Mouse (Mus musculus): ENCODE data around the gene Ptprm. TPM values are rescaled to one million over a fixed set of nuclear protein-coding genes. Genes with fewer than 3 reads are reported as not detected.

The Ptprm gene
- total RNA-seq, 2 experiments from 2014 or later = 20.0 to 24.5 TPM

DNA sequence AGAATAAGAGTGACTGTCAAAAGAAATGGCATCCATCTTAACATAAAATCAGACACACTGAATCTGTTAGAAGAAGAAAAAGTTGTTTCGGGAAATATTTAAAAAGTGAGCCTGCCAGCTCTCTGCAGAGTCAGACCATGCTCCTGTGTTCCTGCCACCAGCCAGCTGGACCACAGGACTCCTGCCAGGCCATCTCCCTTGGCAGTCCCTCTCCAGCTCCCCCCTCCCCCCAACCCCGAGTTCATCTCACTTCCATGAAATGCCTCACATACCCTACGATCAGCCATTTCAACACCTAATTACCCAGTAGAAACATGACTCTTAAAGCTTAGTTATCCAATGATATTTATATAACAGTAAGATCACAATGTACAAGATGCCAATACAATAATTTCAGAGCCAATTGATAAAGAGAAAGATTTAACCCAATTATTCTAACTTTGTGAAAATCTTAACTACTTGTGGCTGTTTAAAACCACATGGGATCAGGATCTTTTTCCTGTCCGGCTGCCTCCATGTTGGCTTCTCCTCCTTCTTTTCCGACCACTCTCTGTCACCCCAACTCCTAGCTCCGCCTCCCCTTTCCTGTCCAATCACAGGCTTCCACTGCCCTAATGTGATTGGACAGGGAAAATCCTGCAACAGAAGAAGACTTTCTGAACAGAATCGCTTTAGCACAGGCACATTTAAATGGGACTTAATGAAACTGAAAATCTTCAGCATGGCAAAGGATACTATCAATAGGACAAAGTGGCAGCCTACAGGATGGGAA, 716.1 kb downstream of the Ptprm start:
- no peak for DNase-seq (ENCODE audit: extremely low spot score in 1 of 2, low spot score in 1 of 2)

DNA sequence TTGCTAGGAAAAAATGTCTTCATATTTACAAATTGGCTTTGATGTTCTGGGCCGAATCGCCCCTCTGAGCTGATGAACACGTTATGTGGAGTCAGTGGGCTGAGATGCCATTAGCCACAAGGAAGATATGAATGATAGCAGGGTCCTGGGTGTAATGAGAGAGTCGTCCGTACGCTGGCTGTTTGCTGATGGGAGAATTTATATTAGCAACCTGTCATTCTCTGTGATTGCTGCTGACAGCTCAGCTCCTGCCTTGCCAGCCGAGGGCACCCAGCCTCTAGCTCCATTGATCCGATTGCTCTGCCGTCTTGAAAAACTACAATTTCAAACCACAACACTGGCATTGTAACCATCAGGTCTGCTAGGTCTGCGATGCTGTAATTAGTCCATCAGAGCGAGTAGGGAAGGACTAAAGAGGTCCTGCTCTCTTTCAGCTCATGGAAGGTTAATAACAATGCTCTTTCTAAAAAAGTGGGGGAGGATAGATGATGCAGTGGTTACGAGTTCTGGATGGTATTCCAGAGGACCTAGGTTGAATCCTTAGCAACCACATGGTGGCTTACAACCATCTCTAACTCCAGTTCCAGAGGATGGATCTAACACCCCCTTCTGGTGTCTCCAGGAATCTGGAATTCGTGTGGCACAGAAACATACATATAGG, 734.1 kb downstream of the Ptprm start:
- no peak for DNase-seq (ENCODE audit: extremely low spot score in 1 of 2, low spot score in 1 of 2)

DNA sequence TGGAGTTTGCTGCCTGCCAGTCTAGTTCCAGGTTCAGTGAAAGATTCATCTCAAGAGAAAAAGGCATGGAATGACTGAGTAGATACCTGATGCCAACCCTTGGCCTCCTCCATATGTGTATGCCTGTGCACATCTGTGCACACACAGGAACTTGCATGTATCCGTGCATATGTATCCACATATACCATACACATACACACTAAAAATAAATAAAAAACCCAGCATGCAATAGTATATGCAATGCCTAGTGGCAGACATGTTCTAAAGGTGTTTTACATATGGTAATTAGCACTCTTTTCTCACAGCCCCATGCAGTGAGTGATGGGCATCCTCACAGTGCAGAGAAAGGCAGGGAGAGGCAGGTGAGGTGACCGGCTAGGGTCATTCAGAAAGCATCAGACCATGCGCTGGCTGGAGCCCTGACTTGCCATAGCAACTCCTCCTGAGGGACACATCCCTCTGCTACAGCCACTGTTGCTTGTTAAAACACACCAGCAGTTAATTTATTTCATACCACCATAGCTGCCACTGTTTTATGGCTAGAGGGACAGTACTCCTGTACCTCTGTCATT, 734.9 kb downstream of the Ptprm start:
- no peak for DNase-seq (ENCODE audit: extremely low spot score in 1 of 2, low spot score in 1 of 2)

Small RNAs within 50 kb of the gene (microRNA-seq; reads per million reads assigned to microRNA genes)
- 0 to 0.20 reads per million in 2 experiments for gene Mir5709

Measured in layer of hippocampus, postnatal 25 days (tissue).